Mouse (Mus musculus): Measurements from ENCODE around the gene Dnm2. TPM values are rescaled to one million over a fixed set of nuclear protein-coding genes. Genes with fewer than 3 reads are reported as not detected.
A peak's percentile ranks its signal among the peaks of the same experiment; 100 is the strongest.

The Dnm2 gene
- polyA plus RNA-seq, 1 experiment from 2014 or later: 81.4 TPM

GRCm38 (mm10) chr9:21551049-21551448, 126.3 kb downstream of the Dnm2 start:
- Histone ChIP-seq H3K4me3 (replicated peaks; ENCODE audit: low read length) (no peak overlapping the region), H3K36me3 (ENCODE audit: control insufficient read depth, insufficient read depth, low read length) (peaks cover 10% of the 10 kb centered on the region; the same call in 1 of the 2 replicates), H3K27me3 (ENCODE audit: control insufficient read depth, insufficient read depth, low read length) (no peaks in the 10 kb centered on the region), H3K9me3 (replicated peaks; ENCODE audit: control insufficient read depth, low read length) (no peaks in the 10 kb centered on the region), H3K9ac (ENCODE audit: low read length) (no peak overlapping the region), H3K27ac (ENCODE audit: low read length) (no peak overlapping the region), H3K4me2 (ENCODE audit: low read depth, low read length) (no peak overlapping the region), H3K4me1 (ENCODE audit: control insufficient read depth, insufficient read depth, low read length) (peaks cover 13% of the 10 kb centered on the region)
- WGBS: 98% methylated on average over 2 of the region's 2 CpGs
- no peak for ATAC-seq (ENCODE audit: insufficient read depth, low FRiP score)

- no peak overlapping the region for H3K4me2 ChIP-seq (ENCODE audit: low read depth, low read length)
- no peak overlapping the region for H3K9ac ChIP-seq (ENCODE audit: low read length)
- no peak for ATAC-seq (ENCODE audit: insufficient read depth, low FRiP score)
- H3K27ac ChIP-seq (ENCODE audit: low read length): no peak overlapping the region
- H3K9me3 ChIP-seq (replicated peaks; ENCODE audit: control insufficient read depth, low read length): no peaks in the 10 kb centered on the region
- H3K27me3 ChIP-seq (ENCODE audit: control insufficient read depth, insufficient read depth, low read length): no peaks in the 10 kb centered on the region
- peaks cover 6% of the 10 kb centered on the region for H3K4me1 ChIP-seq (ENCODE audit: control insufficient read depth, insufficient read depth, low read length)
- no peak overlapping the region for H3K4me3 ChIP-seq (replicated peaks; ENCODE audit: low read length)
- 76% methylated on average over 6 of the region's 6 CpGs for WGBS
- peaks cover 10% of the 10 kb centered on the region; the same call in 1 of the 2 replicates for H3K36me3 ChIP-seq (ENCODE audit: control insufficient read depth, insufficient read depth, low read length)
Observed at GRCm38 (mm10) chr9:21553607-21554273, 129.0 kb downstream of the Dnm2 start.

- H3K9me3 ChIP-seq (replicated peaks; ENCODE audit: control insufficient read depth, low read length): no peaks in the 10 kb centered on the region
- H3K4me2 ChIP-seq (ENCODE audit: low read depth, low read length): no peak overlapping the region
- H3K4me3 ChIP-seq (replicated peaks; ENCODE audit: low read length): no peak overlapping the region
- H3K4me1 ChIP-seq (ENCODE audit: control insufficient read depth, insufficient read depth, low read length): peaks cover 3% of the 10 kb centered on the region; the same call in 1 of the 2 replicates
- WGBS: 81% methylated on average over 6 of the region's 6 CpGs
- no peak overlapping the region for H3K9ac ChIP-seq (ENCODE audit: low read length)
- peaks cover 9% of the 10 kb centered on the region; the same call in 1 of the 2 replicates for H3K36me3 ChIP-seq (ENCODE audit: control insufficient read depth, insufficient read depth, low read length)
- no peak for ATAC-seq (ENCODE audit: insufficient read depth, low FRiP score)
- no peak overlapping the region for H3K27ac ChIP-seq (ENCODE audit: low read length)
- H3K27me3 ChIP-seq (ENCODE audit: control insufficient read depth, insufficient read depth, low read length): no peaks in the 10 kb centered on the region
Observed at GRCm38 (mm10) chr9:21555198-21555742, 130.6 kb downstream of the Dnm2 start.

GRCm38 (mm10) chr9:21556996-21557395, 132.3 kb downstream of the Dnm2 start:
- Histone ChIP-seq H3K4me3 (replicated peaks; ENCODE audit: low read length) (no peak overlapping the region), H3K4me1 (ENCODE audit: control insufficient read depth, insufficient read depth, low read length) (peaks cover 3% of the 10 kb centered on the region; the same call in 1 of the 2 replicates), H3K27ac (ENCODE audit: low read length) (no peak overlapping the region), H3K9me3 (replicated peaks; ENCODE audit: control insufficient read depth, low read length) (no peaks in the 10 kb centered on the region), H3K36me3 (ENCODE audit: control insufficient read depth, insufficient read depth, low read length) (peaks cover 8% of the 10 kb centered on the region; the same call in 1 of the 2 replicates), H3K27me3 (ENCODE audit: control insufficient read depth, insufficient read depth, low read length) (no peaks in the 10 kb centered on the region), H3K4me2 (ENCODE audit: low read depth, low read length) (no peak overlapping the region), H3K9ac (ENCODE audit: low read length) (no peak overlapping the region)
- no peak for ATAC-seq (ENCODE audit: insufficient read depth, low FRiP score)
- WGBS: 85% methylated on average over 2 of the region's 2 CpGs

Small RNA genes lying within 50 kb of the gene (microRNA-seq; reads per million reads assigned to microRNA genes)
- gene Mir199a-1: 10.6 reads per million, percentile 32 among the genes with 10 or more reads in this experiment

Other genes starting within 250 kb of the Dnm2 start
- gene Keap1, start 185.5 kb upstream of the Dnm2 start, polyA plus RNA-seq (2015; fragmentation: Nextera tagmentation; extraction: Ambion mirVana): 52.5 and 56.4 TPM in 2 replicates
- 1.8 and 2.0 TPM in 2 replicates for gene S1pr5, start 176.5 kb upstream of the Dnm2 start, polyA plus RNA-seq (2015; fragmentation: Nextera tagmentation; extraction: Ambion mirVana)
- 53.3 and 55.7 TPM in 2 replicates for gene Atg4d, start 159.6 kb upstream of the Dnm2 start, polyA plus RNA-seq (2015; fragmentation: Nextera tagmentation; extraction: Ambion mirVana)
- 15.2 and 18.2 TPM in 2 replicates for gene Kri1, start 136.9 kb upstream of the Dnm2 start, polyA plus RNA-seq (2015; fragmentation: Nextera tagmentation; extraction: Ambion mirVana)
- gene Cdkn2d, start 133.5 kb upstream of the Dnm2 start, polyA plus RNA-seq (2015; fragmentation: Nextera tagmentation; extraction: Ambion mirVana): 47.4 and 51.5 TPM in 2 replicates
- 77.7 and 86.3 TPM in 2 replicates for gene Ap1m2, start 112.6 kb upstream of the Dnm2 start, polyA plus RNA-seq (2015; fragmentation: Nextera tagmentation; extraction: Ambion mirVana)
- 116 and 130 TPM in 2 replicates for gene Slc44a2, start 104.2 kb upstream of the Dnm2 start, polyA plus RNA-seq (2015; fragmentation: Nextera tagmentation; extraction: Ambion mirVana)
- 144 and 147 TPM in 2 replicates for gene Ilf3, start 57.0 kb upstream of the Dnm2 start, polyA plus RNA-seq (2015; fragmentation: Nextera tagmentation; extraction: Ambion mirVana)
- gene Qtrt1, start 13.1 kb upstream of the Dnm2 start, polyA plus RNA-seq (2015; fragmentation: Nextera tagmentation; extraction: Ambion mirVana): 51.1 and 51.4 TPM in 2 replicates
- 78.5 and 80.6 TPM in 2 replicates for gene Tmed1, start 85.3 kb downstream of the Dnm2 start, polyA plus RNA-seq (2015; fragmentation: Nextera tagmentation; extraction: Ambion mirVana)
- 5.9 and 6.0 TPM in 2 replicates for gene AB124611, start 101.3 kb downstream of the Dnm2 start, polyA plus RNA-seq (2015; fragmentation: Nextera tagmentation; extraction: Ambion mirVana)
- gene Carm1, start 122.0 kb downstream of the Dnm2 start, polyA plus RNA-seq (2015; fragmentation: Nextera tagmentation; extraction: Ambion mirVana): 15.6 and 16.1 TPM in 2 replicates
- gene Timm29, start 167.8 kb downstream of the Dnm2 start, polyA plus RNA-seq (2015; fragmentation: Nextera tagmentation; extraction: Ambion mirVana): 19.9 and 22.9 TPM in 2 replicates
- 34.0 and 39.4 TPM in 2 replicates for gene Yipf2, start 167.9 kb downstream of the Dnm2 start, polyA plus RNA-seq (2015; fragmentation: Nextera tagmentation; extraction: Ambion mirVana)
- 63.2 and 65.0 TPM in 2 replicates for gene Smarca4, start 191.3 kb downstream of the Dnm2 start, polyA plus RNA-seq (2015; fragmentation: Nextera tagmentation; extraction: Ambion mirVana)

All from stomach, embryonic 16.5 days (tissue).